Mouse (Mus musculus): Measurements from ENCODE around the gene Olfr798.

- TF ChIP-seq CTCF (IDR thresholded peaks at IDR 0.05; ENCODE audit: control insufficient read depth, insufficient read depth, insufficient read length) (no peak), MYOG (IDR thresholded peaks at IDR 0.05; ENCODE audit: control insufficient read depth, extremely low read depth, insufficient read length) (no peak)
Observed at GRCm38 (mm10) chr10:129673765-129674164, 46.0 kb upstream of the Olfr798 start, which contains the start of gene Olfr801.
